Mouse (Mus musculus): ENCODE results near the gene Nectin1. TPM values are rescaled to one million over a fixed set of nuclear protein-coding genes. Genes with fewer than 3 reads are reported as not detected.

The Nectin1 gene
- polyA plus RNA-seq, 1 experiment = not detected

DNA sequence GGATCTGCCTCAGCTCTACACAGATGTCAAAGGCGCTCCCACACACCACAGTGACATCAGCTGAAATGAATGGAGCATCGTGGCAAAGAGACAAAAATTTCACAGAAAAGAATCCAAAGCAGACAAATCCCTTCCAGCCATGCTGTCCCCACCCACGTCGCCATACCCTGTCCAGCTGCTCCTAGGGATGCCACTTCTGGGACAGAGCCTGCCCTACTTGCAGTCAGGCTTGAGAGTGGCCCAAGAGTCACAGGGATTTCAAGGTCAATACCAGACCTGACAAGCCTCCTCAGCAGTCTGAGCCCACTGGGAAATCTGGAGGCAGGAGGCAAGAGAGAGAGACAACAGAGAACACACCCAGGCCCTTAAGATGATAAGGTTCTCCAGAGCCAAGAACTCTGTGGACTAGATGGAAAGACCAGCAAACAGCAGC is 24.4 kb upstream of the Nectin1 start:
- Histone ChIP-seq H3K4me3 (ENCODE audit: insufficient read depth, low read depth, low read length) (no peak overlapping the region), H3K27ac (ENCODE audit: insufficient read depth, low read depth, low read length) (no peak overlapping the region), H3K4me1 (ENCODE audit: control insufficient read depth, insufficient read depth, low read length) (peaks cover 13% of the 10 kb centered on the region)
- 72% methylated on average over 4 of the region's 4 CpGs for WGBS
- TF ChIP-seq CTCF (IDR thresholded peaks at IDR 0.05; ENCODE audit: insufficient read depth, low read depth, low read length) (no peak), POLR2A (IDR thresholded peaks at IDR 0.05; ENCODE audit: insufficient read depth, low read depth, low read length) (no peak)

DNA sequence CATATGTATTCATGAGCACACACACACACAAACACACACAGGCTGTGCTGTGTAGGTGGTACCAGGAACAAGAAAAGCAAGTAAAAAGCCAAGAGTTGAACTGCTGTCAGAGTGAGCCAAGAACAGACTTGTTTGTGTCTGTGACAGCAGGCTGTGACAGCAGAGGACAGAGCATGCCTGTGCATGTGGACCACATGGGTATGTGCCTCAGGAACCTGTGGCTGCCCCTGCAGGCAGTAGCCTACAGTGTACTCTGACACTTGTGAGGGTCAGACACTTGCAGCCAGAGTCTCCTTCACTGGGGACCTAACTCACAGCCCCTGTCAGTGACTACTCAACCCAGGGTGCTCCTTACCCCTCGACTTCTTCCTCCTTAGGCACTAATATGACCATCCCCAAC is 23.7 kb upstream of the Nectin1 start:
- Histone ChIP-seq H3K27ac (ENCODE audit: insufficient read depth, low read depth, low read length) (no peak overlapping the region), H3K4me3 (ENCODE audit: insufficient read depth, low read depth, low read length) (no peak overlapping the region), H3K4me1 (ENCODE audit: control insufficient read depth, insufficient read depth, low read length) (peaks cover 14% of the 10 kb centered on the region)
- 86% methylated on average over 1 of the region's 1 CpGs for WGBS
- TF ChIP-seq CTCF (IDR thresholded peaks at IDR 0.05; ENCODE audit: insufficient read depth, low read depth, low read length) (no peak), POLR2A (IDR thresholded peaks at IDR 0.05; ENCODE audit: insufficient read depth, low read depth, low read length) (no peak)

DNA sequence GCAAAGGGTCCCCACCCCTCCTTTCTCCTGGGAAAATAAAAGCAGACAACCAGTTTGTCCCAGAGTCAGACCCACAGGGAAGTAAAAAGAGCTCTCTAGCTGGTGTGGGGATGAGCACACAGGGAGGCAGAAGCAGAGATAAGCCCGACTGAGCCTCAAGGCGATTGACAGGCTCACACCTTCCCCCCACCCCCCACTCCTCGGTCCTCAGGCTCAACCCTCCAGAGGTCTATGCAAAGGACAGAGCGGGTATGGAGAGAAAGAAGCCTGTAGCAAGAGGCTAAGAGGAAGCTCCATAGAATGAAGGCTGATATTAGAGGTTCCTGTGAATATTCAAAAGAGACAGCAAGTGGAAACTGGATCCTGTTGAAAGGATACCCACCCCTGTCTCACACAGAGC is 19.7 kb upstream of the Nectin1 start:
- TF ChIP-seq POLR2A (IDR thresholded peaks at IDR 0.05; ENCODE audit: insufficient read depth, low read depth, low read length) (no peak), CTCF (IDR thresholded peaks at IDR 0.05; ENCODE audit: insufficient read depth, low read depth, low read length) (no peak)
- WGBS = 59% methylated on average over 4 of the region's 4 CpGs
- Histone ChIP-seq H3K4me3 (ENCODE audit: insufficient read depth, low read depth, low read length) (no peak overlapping the region), H3K27ac (ENCODE audit: insufficient read depth, low read depth, low read length) (no peak overlapping the region), H3K4me1 (ENCODE audit: control insufficient read depth, insufficient read depth, low read length) (peaks cover 10% of the 10 kb centered on the region)

DNA sequence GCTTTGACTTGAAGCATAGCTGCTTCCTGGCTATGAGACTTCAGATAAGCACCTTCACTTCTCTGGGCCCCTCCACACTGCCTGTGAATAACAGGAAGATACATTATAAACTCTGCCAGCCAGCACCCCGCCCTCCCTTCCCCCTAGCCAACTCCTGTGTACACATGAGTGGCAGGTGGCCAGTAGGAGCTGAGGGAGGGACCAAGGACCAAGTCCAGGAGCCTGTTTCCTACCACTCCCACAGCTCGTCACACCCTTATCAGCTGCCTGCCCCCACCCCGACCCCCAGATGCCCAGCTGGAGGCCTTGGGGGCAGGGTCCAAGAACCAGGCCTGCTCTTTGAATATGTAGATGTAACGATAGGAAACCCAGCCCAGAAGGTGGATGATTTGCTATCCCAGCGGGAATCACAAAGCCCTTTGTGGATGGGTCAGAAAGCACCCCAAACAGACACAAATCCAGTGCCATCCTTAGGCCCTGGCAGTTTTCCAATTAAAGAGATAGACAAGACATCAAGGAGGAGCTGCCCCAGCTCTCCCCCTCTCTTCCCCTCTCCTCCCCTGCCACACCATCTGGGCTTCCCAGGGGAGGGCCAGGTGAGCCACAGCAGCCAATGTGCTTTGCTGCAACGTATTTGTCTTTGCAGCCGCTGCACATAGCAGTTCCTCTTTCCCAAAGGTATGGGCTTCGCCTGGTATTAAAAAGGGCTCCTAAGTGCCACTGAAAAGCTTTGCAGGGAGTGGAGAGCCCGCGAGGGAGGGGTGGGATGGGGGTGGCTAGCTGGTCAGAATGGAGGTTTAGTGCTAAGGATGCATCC is 14.1 kb upstream of the Nectin1 start:
- WGBS = 48% methylated on average over 10 of the region's 10 CpGs
- Histone ChIP-seq H3K27ac (ENCODE audit: insufficient read depth, low read depth, low read length) (no peak overlapping the region), H3K4me1 (ENCODE audit: control insufficient read depth, insufficient read depth, low read length) (peaks cover 15% of the 10 kb centered on the region; the same call in 1 of the 2 replicates), H3K4me3 (ENCODE audit: insufficient read depth, low read depth, low read length) (no peak overlapping the region)
- TF ChIP-seq POLR2A (IDR thresholded peaks at IDR 0.05; ENCODE audit: insufficient read depth, low read depth, low read length) = no peak
- TF ChIP-seq CTCF (IDR thresholded peaks at IDR 0.05; ENCODE audit: insufficient read depth, low read depth, low read length) = no peak

DNA sequence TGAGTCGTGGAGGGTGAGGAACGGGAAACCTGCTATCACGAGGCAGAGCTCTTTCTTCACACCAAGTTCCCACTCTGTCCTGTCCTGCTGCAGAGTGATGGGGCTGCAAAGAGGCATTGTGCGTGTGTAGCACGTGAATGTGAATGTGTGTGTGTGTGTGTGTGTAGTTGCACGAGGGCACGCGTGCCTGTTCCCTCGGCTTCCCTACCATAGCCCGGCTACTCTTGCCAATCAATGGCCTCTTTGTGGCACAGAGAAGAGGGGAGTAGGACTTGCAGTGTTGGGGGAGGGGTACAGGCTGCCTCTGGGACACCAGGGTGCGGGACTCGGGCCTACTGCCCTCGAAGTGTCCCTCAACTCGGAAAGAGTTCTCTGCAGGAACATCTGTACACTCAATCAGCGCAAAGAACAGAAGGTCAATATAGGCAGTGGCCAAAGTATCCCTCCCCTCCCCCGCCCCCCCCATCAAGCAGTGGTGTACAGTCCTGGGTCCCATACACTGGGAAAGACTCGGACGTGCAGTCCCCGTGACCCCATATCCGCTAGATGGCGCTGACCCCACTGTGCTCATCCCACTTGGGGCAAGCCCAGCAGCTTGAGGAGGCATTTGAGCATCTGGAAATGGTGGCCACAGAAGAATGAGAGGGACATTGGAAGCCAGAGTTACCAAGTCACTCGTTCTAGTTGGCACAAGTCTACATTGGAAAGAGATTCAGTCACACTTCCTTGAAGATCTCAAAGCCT is 13.3 kb upstream of the Nectin1 start:
- TF ChIP-seq POLR2A (IDR thresholded peaks at IDR 0.05; ENCODE audit: insufficient read depth, low read depth, low read length) (no peak), CTCF (IDR thresholded peaks at IDR 0.05; ENCODE audit: insufficient read depth, low read depth, low read length) (no peak)
- 31% methylated on average over 22 of the region's 22 CpGs for WGBS

DNA sequence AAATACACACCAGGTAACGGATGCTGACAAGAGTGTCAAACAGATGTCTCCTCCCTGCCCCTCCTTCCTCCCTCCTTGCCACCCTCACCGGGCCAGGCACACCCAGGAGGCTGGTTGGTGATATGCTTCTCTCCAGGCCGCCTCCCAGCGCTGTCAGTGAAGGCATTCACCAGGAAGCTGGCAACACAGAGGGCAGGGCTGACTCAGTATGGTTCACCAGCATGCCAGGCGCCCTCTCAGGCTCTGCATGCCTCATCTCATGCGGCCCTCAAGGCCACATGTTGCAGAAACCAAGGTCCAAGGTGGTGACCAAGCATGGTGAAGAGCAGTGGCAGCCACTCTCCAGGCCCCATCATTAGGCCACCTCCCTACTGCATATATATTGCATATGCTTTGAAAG is 11.9 kb upstream of the Nectin1 start:
- 86% methylated on average over 6 of the region's 6 CpGs for whole genome bisulfite sequencing
- no peak overlapping the region for H3K27ac ChIP-seq (ENCODE audit: insufficient read depth, low read depth, low read length)
- peaks cover 11% of the 10 kb centered on the region; the same call in 1 of the 2 replicates for H3K4me1 ChIP-seq (ENCODE audit: control insufficient read depth, insufficient read depth, low read length)
- TF ChIP-seq POLR2A (IDR thresholded peaks at IDR 0.05; ENCODE audit: insufficient read depth, low read depth, low read length) (no peak), CTCF (IDR thresholded peaks at IDR 0.05; ENCODE audit: insufficient read depth, low read depth, low read length) (no peak)
- no peak overlapping the region for H3K4me3 ChIP-seq (ENCODE audit: insufficient read depth, low read depth, low read length)

More for the DNA sequence above, 13.3 kb upstream of the Nectin1 start:
- H3K4me3 ChIP-seq (ENCODE audit: insufficient read depth, low read depth, low read length) = no peak overlapping the region
- peaks cover 11% of the 10 kb centered on the region; the same call in 1 of the 2 replicates for H3K4me1 ChIP-seq (ENCODE audit: control insufficient read depth, insufficient read depth, low read length)
- no peak overlapping the region for H3K27ac ChIP-seq (ENCODE audit: insufficient read depth, low read depth, low read length)

DNA sequence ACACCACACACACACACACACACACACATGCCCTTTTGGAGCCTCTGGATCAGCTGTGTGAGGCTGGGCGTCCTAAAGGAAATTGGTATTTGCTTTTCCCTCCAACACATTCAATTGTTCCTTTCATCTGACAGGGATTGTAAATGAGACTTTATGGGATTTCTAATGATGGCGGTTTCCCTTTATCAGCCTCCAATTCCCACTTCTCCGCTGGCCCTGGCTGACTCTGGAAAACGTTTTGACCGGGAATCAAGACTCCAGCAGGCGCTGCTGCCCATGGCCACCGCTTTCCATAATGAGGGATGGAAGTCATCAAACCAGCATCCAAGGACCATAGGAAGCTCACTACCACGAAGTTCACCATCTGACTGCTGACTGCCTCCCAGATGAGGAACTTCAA is 11.1 kb upstream of the Nectin1 start:
- H3K27ac ChIP-seq (ENCODE audit: insufficient read depth, low read depth, low read length) = no peak overlapping the region
- TF ChIP-seq POLR2A (IDR thresholded peaks at IDR 0.05; ENCODE audit: insufficient read depth, low read depth, low read length) (no peak), CTCF (IDR thresholded peaks at IDR 0.05; ENCODE audit: insufficient read depth, low read depth, low read length) (no peak)
- H3K4me3 ChIP-seq (ENCODE audit: insufficient read depth, low read depth, low read length) = no peak overlapping the region
- H3K4me1 ChIP-seq (ENCODE audit: control insufficient read depth, insufficient read depth, low read length) = peaks cover 18% of the 10 kb centered on the region
- 77% methylated on average over 8 of the region's 8 CpGs for WGBS

DNA sequence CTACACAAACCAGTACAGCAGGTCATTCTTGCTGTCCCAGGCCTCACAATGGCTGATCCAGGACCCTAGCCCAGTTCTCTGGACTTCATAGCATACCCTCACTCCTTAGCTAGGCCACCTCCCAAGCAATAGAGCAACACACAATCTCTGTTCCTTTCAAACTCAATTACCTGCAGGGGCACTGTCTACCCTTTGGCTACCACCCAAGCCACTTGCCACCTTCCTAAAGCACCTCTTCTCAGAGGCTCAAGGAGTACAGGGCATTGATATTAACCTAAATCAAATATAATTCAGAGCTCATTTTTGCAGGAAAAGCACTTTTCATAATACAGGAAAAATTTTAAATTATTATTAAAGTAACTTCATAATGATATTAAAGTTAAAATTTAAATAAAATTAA is 8.8 kb upstream of the Nectin1 start:
- no peak for TF ChIP-seq CTCF (IDR thresholded peaks at IDR 0.05; ENCODE audit: insufficient read depth, low read depth, low read length)
- TF ChIP-seq POLR2A (IDR thresholded peaks at IDR 0.05; ENCODE audit: insufficient read depth, low read depth, low read length) = no peak
- Histone ChIP-seq H3K27ac (ENCODE audit: insufficient read depth, low read depth, low read length) (no peak overlapping the region), H3K4me3 (ENCODE audit: insufficient read depth, low read depth, low read length) (no peak overlapping the region), H3K4me1 (ENCODE audit: control insufficient read depth, insufficient read depth, low read length) (peaks cover 21% of the 10 kb centered on the region)

All from olfactory bulb, adult 2 months (tissue).